Mouse (Mus musculus): Measurements from ENCODE around the gene Btbd9. TPM values are rescaled to one million over a fixed set of nuclear protein-coding genes. Genes with fewer than 3 reads are reported as not detected.

The Btbd9 gene
- total RNA-seq, 1 experiment: 28.2 TPM

DNA sequence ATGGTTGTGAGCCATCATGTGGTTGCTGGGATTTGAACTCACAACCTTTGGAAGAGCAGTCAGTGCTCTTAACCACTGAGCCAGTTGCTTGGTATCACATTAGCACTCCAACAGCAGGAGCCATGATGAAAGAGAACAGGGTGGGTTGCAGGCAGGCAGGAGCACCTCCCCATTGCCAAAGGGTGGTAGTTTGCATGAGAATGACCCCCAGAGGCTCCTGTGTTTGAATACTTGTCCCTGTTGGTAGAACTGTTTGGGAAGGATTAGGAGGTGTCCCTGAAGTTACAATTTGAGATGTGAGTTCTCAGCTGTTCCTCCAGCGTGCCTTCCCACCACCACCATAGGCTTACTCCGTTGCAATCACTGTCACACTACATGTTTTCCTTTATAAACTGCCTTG is 43.2 kb downstream of the Btbd9 start:
- TF ChIP-seq ZC3H11A (IDR thresholded peaks at IDR 0.05; ENCODE audit: borderline replicate concordance, low read depth, low read length) (no peak), MAFK (IDR thresholded peaks at IDR 0.05; ENCODE audit: insufficient read depth, low read depth, low read length) (no peak), HCFC1 (IDR thresholded peaks at IDR 0.05; ENCODE audit: borderline replicate concordance, insufficient read depth, low read length) (no peak), CHD2 (IDR thresholded peaks at IDR 0.05; ENCODE audit: low read depth, low read length) (no peak), ZNF384 (IDR thresholded peaks at IDR 0.05; ENCODE audit: low read depth, low read length) (no peak)
- peak; percentile 26 for DNase-seq (ENCODE audit: low read depth, low spot score)
- Histone ChIP-seq H3K4me3 (ENCODE audit: insufficient read depth in 1 of 2, low read depth in 1 of 2, low read length in 2 of 2, poor library complexity in 1 of 2, severe bottlenecking in 1 of 2) (no peak overlapping the region), H3K27ac (ENCODE audit: insufficient read depth, low read depth, low read length, poor library complexity, severe bottlenecking) (no peak overlapping the region), H3K9me3 (ENCODE audit: control insufficient read depth, insufficient read depth, low read depth, low read length) (0 out of 2 replicates have a peak, but pooled peaks cover 2% of the 10 kb centered on the region), H3K4me1 (ENCODE audit: control insufficient read depth in 2 of 2, insufficient read depth in 2 of 2, low read length in 2 of 2, poor library complexity in 1 of 2) (no peaks in the 10 kb centered on the region; a peak in 1 of 4 replicates), H3K36me3 (ENCODE audit: control insufficient read depth, insufficient read depth, low read length, poor library complexity, severe bottlenecking) (peaks cover 2% of the 10 kb centered on the region; the same call in 1 of the 2 replicates), H3K9ac (ENCODE audit: insufficient read depth, low read depth, low read length, poor library complexity, severe bottlenecking) (no peak overlapping the region)
- in situ Hi-C loops (cut with MboI; ENCODE audit: low sequenced_read_pairs in 2 of 2, unreplicated experiment in 2 of 2): no loop called here

DNA sequence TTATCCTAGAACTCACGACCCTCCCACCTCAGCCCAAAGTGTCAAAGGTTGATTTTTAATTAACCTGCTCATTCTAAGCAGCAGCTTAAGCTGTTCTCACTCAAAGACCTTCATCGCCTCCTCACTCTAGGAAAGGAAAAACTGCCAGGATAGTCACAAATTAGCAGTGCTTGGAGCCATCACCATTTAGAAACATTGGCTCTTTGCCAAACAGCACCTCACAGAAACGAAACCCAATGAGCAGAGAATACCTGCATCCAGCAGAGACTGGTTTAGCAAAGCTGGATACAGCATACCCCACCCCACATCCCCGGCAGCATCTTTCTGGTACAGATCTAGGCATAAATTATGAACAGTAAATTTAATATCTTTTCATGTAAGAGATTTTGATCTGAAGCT is 45.7 kb downstream of the Btbd9 start:
- in situ Hi-C loops (cut with MboI; ENCODE audit: low sequenced_read_pairs in 2 of 2, unreplicated experiment in 2 of 2): no loop called here
- H3K9me3 ChIP-seq (ENCODE audit: control insufficient read depth, insufficient read depth, low read depth, low read length): 0 out of 2 replicates have a peak, but pooled peaks cover 2% of the 10 kb centered on the region
- TF ChIP-seq HCFC1 (IDR thresholded peaks at IDR 0.05; ENCODE audit: borderline replicate concordance, insufficient read depth, low read length): no peak
- TF ChIP-seq ZNF384 (IDR thresholded peaks at IDR 0.05; ENCODE audit: low read depth, low read length): no peak
- no peak for TF ChIP-seq CHD2 (IDR thresholded peaks at IDR 0.05; ENCODE audit: low read depth, low read length)
- TF ChIP-seq MAFK (IDR thresholded peaks at IDR 0.05; ENCODE audit: insufficient read depth, low read depth, low read length): no peak
- TF ChIP-seq ZC3H11A (IDR thresholded peaks at IDR 0.05; ENCODE audit: borderline replicate concordance, low read depth, low read length): no peak
- peaks cover 2% of the 10 kb centered on the region; the same call in 1 of the 2 replicates for H3K36me3 ChIP-seq (ENCODE audit: control insufficient read depth, insufficient read depth, low read length, poor library complexity, severe bottlenecking)
- peaks cover 0 to 5% of the 10 kb centered on the region in 2 experiments; a peak in 2 of 4 replicates for H3K4me1 ChIP-seq (ENCODE audit: control insufficient read depth in 2 of 2, insufficient read depth in 2 of 2, low read length in 2 of 2, poor library complexity in 1 of 2)
- H3K27ac ChIP-seq (ENCODE audit: insufficient read depth, low read depth, low read length, poor library complexity, severe bottlenecking): no peak overlapping the region
- no peak overlapping the region for H3K4me3 ChIP-seq (ENCODE audit: insufficient read depth in 1 of 2, low read depth in 1 of 2, low read length in 2 of 2, poor library complexity in 1 of 2, severe bottlenecking in 1 of 2)
- no peak for DNase-seq (ENCODE audit: low read depth, low spot score)
- H3K9ac ChIP-seq (ENCODE audit: insufficient read depth, low read depth, low read length, poor library complexity, severe bottlenecking): no peak overlapping the region

DNA sequence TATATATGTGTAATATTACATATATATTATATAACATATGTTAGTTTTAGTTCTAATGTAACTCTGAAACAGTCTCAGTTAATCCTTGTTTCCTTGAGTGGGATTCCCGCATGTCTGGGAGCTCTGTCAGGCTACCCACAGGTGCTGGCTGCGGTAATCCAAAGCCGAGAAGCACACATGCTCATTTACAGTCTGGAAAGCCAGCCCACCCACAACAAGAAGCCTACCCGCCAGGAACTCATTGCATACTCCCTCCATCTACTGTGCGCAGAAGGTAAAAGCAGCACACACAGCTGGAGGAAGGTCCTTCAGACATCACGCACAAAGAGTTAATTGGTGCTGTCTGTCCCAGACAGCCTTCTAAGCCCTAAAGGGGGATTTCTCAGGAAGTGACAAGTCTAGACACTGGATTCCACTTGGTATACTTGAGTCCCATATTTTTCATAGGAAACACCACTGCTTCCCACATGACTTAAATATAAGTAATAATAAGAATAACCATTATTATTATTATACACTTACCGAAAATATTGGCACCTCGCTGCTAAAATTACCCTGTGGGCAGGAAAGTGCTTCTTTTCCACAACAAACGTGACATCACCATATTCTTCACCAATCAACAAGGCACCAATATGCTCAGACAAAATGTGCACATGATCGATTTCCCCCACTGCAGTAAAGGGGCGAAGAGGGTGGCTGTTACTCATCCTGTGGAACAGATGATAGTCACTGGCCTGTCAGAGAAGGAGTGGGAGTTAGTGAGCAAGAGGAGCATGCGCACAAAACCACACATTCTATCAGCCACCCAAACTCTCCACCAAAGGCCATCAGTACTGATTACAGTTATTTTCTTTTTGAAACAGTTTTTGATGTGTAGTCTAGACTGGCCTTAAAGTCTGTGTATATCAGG is 46.4 kb downstream of the Btbd9 start:
- Histone ChIP-seq H3K4me1 (ENCODE audit: control insufficient read depth in 2 of 2, insufficient read depth in 2 of 2, low read length in 2 of 2, poor library complexity in 1 of 2) (peaks cover 0 to 6% of the 10 kb centered on the region in 2 experiments; a peak in 2 of 4 replicates), H3K36me3 (ENCODE audit: control insufficient read depth, insufficient read depth, low read length, poor library complexity, severe bottlenecking) (peaks cover 2% of the 10 kb centered on the region; the same call in 1 of the 2 replicates), H3K9me3 (ENCODE audit: control insufficient read depth, insufficient read depth, low read depth, low read length) (0 out of 2 replicates have a peak, but pooled peaks cover 2% of the 10 kb centered on the region), H3K4me3 (ENCODE audit: insufficient read depth in 1 of 2, low read depth in 1 of 2, low read length in 2 of 2, poor library complexity in 1 of 2, severe bottlenecking in 1 of 2) (no peak overlapping the region), H3K9ac (ENCODE audit: insufficient read depth, low read depth, low read length, poor library complexity, severe bottlenecking) (no peak overlapping the region), H3K27ac (ENCODE audit: insufficient read depth, low read depth, low read length, poor library complexity, severe bottlenecking) (no peak overlapping the region)
- in situ Hi-C loops (cut with MboI; ENCODE audit: low sequenced_read_pairs in 2 of 2, unreplicated experiment in 2 of 2): no loop called here
- DNase-seq (ENCODE audit: low read depth, low spot score): no peak
- no peak for TF ChIP-seq MAFK (IDR thresholded peaks at IDR 0.05; ENCODE audit: insufficient read depth, low read depth, low read length)
- TF ChIP-seq CHD2 (IDR thresholded peaks at IDR 0.05; ENCODE audit: low read depth, low read length): no peak
- no peak for TF ChIP-seq ZC3H11A (IDR thresholded peaks at IDR 0.05; ENCODE audit: borderline replicate concordance, low read depth, low read length)
- no peak for TF ChIP-seq ZNF384 (IDR thresholded peaks at IDR 0.05; ENCODE audit: low read depth, low read length)
- no peak for TF ChIP-seq HCFC1 (IDR thresholded peaks at IDR 0.05; ENCODE audit: borderline replicate concordance, insufficient read depth, low read length)

DNA sequence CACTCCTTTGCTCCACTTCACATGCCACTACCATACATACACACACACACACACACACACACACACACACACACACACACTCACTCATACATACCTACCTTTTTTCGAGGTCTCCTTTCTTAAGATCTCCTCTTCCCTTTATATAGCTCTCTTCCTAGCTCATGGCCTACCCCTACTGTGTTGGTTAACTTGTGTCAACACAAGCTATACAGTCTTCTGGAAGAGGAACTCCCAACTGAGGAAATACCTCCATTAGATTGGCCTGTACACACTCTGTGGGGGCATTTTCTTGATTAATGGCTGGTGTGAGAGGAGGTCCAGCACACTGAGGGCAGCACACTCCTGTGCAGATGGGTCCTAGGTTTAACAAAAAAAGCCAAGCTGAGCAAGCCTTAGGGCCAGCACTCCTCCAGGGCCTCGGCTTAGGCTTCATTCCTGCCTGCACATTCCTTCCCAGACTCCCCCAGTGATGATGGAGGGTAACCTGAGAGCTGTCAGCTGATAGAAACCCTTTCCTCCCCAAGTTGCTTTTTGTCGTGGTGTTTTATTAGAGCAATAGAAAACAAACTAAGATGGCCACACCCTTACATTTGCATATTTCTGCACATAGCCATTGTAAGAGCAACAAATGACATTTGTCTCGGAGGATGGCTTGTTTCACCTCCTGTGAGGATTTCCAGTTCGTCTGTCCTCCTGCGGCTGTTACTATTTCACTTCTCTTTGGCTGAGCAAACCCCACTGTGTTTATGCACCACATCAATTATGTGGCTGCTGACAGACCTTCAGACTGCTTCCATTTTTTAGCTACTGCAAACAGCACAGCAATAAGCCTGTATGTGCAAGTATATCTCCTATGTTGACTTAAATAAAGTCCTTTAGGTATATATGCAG is 50.6 kb downstream of the Btbd9 start:
- TF ChIP-seq HCFC1 (IDR thresholded peaks at IDR 0.05; ENCODE audit: borderline replicate concordance, insufficient read depth, low read length) (no peak), ZNF384 (IDR thresholded peaks at IDR 0.05; ENCODE audit: low read depth, low read length) (no peak)

More for the DNA sequence above, 50.6 kb downstream of the Btbd9 start:
- in situ Hi-C loops (cut with MboI; ENCODE audit: low sequenced_read_pairs in 2 of 2, unreplicated experiment in 2 of 2): no loop called here
- Histone ChIP-seq H3K27ac (ENCODE audit: insufficient read depth, low read depth, low read length, poor library complexity, severe bottlenecking) (no peak overlapping the region), H3K9me3 (ENCODE audit: control insufficient read depth, insufficient read depth, low read depth, low read length) (no peaks in the 10 kb centered on the region), H3K4me3 (ENCODE audit: insufficient read depth in 1 of 2, low read depth in 1 of 2, low read length in 2 of 2, poor library complexity in 1 of 2, severe bottlenecking in 1 of 2) (no peak overlapping the region), H3K9ac (ENCODE audit: insufficient read depth, low read depth, low read length, poor library complexity, severe bottlenecking) (0 out of 2 replicates have a peak overlapping the region, but pooled peaks have one; percentile 14), H3K4me1 (ENCODE audit: control insufficient read depth in 2 of 2, insufficient read depth in 2 of 2, low read length in 2 of 2, poor library complexity in 1 of 2) (peaks cover 0 to 6% of the 10 kb centered on the region in 2 experiments; a peak in 2 of 4 replicates), H3K36me3 (ENCODE audit: control insufficient read depth, insufficient read depth, low read length, poor library complexity, severe bottlenecking) (peaks cover 8% of the 10 kb centered on the region; the same call in 1 of the 2 replicates)
- no peak for DNase-seq (ENCODE audit: low read depth, low spot score)
